Mouse (Mus musculus) G1E (cell line): ENCODE data around the gene Gbp8. TPM values are rescaled to one million over a fixed set of nuclear protein-coding genes. Genes with fewer than 3 reads are reported as not detected.
"Not testable (repeated sequence)": the region's sequence is repeated elsewhere in the genome, so short reads cannot be mapped to it uniquely, and the experiment has no call there.

ENCODE experiments used
- ATAC-seq: 2 replicates; pipeline ENCODE4 v1.8.0; 2016; ENCODE audit warnings: mild to moderate bottlenecking; ENCODE audit not compliant: insufficient number of reproducible peaks, poor library complexity, low FRiP score, severe bottlenecking; ENCODE audit errors: extremely low read depth
- DNase-seq: peaks from one replicate; pipeline ENCODE4 v3.0.0; 2012; ENCODE audit warnings: low spot score
- H3K27me3 ChIP-seq: 2 replicates; pipeline ENCODE4 v1.6.1; 2012; ENCODE audit warnings: mild to moderate bottlenecking, low read length, inconsistent platforms; ENCODE audit not compliant: insufficient read depth
- H3K36me3 ChIP-seq: replicated peaks from 2 replicates; pipeline ENCODE3; 2012; ENCODE audit warnings: mild to moderate bottlenecking, inconsistent platforms
- H3K4me1 ChIP-seq: 2 replicates; pipeline ENCODE4 v1.6.1; 2012; ENCODE audit warnings: low read depth, low read length, inconsistent platforms, mixed read lengths; ENCODE audit not compliant: insufficient read depth
- H3K4me3 ChIP-seq: 2 replicates; pipeline ENCODE4 v1.5.1; 2012; ENCODE audit warnings: low read depth, mild to moderate bottlenecking, inconsistent platforms, low read length, moderate library complexity, mixed read lengths
- H3K9me3 ChIP-seq: replicated peaks from 2 replicates; pipeline ENCODE4 v1.6.1; 2012; ENCODE audit warnings: inconsistent platforms
- CTCF ChIP-seq: IDR thresholded peaks from 2 replicates; pipeline ENCODE4 v1.5.1; 2012; ENCODE audit warnings: low read depth, low read length, inconsistent platforms, mixed read lengths
- GATA1 ChIP-seq: IDR thresholded peaks from 2 replicates; pipeline ENCODE4 v1.6.1; 2012; ENCODE audit warnings: borderline replicate concordance, low read length, inconsistent platforms, mixed read lengths
- GATA2 ChIP-seq: IDR thresholded peaks from 2 replicates; pipeline ENCODE4 v1.6.1; 2012; ENCODE audit warnings: low read depth, low read length, inconsistent platforms, borderline replicate concordance
- POLR2AphosphoS5 ChIP-seq: IDR thresholded peaks from 2 replicates; pipeline ENCODE4 v1.6.1; 2012; ENCODE audit warnings: low read depth, low read length, inconsistent platforms; ENCODE audit not compliant: insufficient replicate concordance
- TAL1 ChIP-seq: conservative IDR thresholded peaks from 2 replicates; pipeline ENCODE4 v1.6.1; 2012; ENCODE audit warnings: low read depth, low read length, inconsistent platforms, mixed read lengths
- polyA plus RNA-seq: library from polyadenylated mRNA; stranded (reverse); fragments of >175 nt; gene quantifications from 2 replicates; pipeline ENCODE4 v1.2.3, GENCODE M21; 2012
- total RNA-seq, 2 experiments: library from RNA; stranded (forward) in 1 of 2; stranded (reverse) in 1 of 2; fragments of 200-1000 nt in 1 of 2; fragments of >200 nt in 1 of 2; fragmentation: Nextera tagmentation in 1 of 2; gene quantifications; 2 replicates each; pipeline ENCODE4 v1.2.3; 2014 to 2017

The Gbp8 gene
- total RNA-seq (2014; fragmentation: Nextera tagmentation) (not detected in 2 replicates), total RNA-seq (2017) (0.05 and 0.12 TPM in 2 replicates), polyA plus RNA-seq (not detected in 2 replicates)

GRCm38 (mm10) chr5:105139409-105140088 is at the start of gene Gbp8, which contains the start of the genes Gbp9 and Gbp4:
Gbp8 (minus strand) TSS chr5:105139540.
Gbp9 (minus strand) TSS chr5:105139539.
Gbp4 (minus strand) TSS chr5:105139586.
- H3K4me1 ChIP-seq, H3K27me3 ChIP-seq, H3K4me3 ChIP-seq, ATAC-seq, H3K36me3 ChIP-seq, DNase-seq: not testable (repeated sequence)
- peaks cover 20% of the 10 kb centered on the region for H3K9me3 ChIP-seq

GRCm38 (mm10) chr5:105181446-105181845 is 42.1 kb upstream of the Gbp8 start:
- H3K4me1 ChIP-seq, result no peaks in the 10 kb centered on the region
- peaks cover 19% of the 10 kb centered on the region for H3K9me3 ChIP-seq
- DNase-seq, result no peak
- ATAC-seq, result no peak
- no peaks in the 10 kb centered on the region for H3K36me3 ChIP-seq
- no peak overlapping the region for H3K4me3 ChIP-seq
- TF ChIP-seq GATA1, result no peak
- no peak for TF ChIP-seq CTCF
- TF ChIP-seq TAL1, result no peak
- no peak for TF ChIP-seq GATA2
- no peak for TF ChIP-seq POLR2AphosphoS5
- H3K27me3 ChIP-seq, result no peaks in the 10 kb centered on the region

- ATAC-seq, result no peak
- no peaks in the 10 kb centered on the region for H3K27me3 ChIP-seq
- peaks cover 11% of the 10 kb centered on the region for H3K9me3 ChIP-seq
Measured at GRCm38 (mm10) chr5:105156582-105156981, 17.2 kb upstream of the Gbp8 start.

GRCm38 (mm10) chr5:105154049-105154448 is 14.7 kb upstream of the Gbp8 start:
- ATAC-seq (no peak), DNase-seq (no peak)
- peaks cover 4% of the 10 kb centered on the region; the same call in 1 of the 2 replicates for H3K9me3 ChIP-seq
- H3K27me3 ChIP-seq, result no peaks in the 10 kb centered on the region
- TF ChIP-seq GATA1 (no peak), CTCF (no peak), POLR2AphosphoS5 (no peak), GATA2 (no peak), TAL1 (no peak)
- H3K4me3 ChIP-seq, result no peak overlapping the region
- no peaks in the 10 kb centered on the region for H3K36me3 ChIP-seq
- no peaks in the 10 kb centered on the region for H3K4me1 ChIP-seq

More at GRCm38 (mm10) chr5:105156582-105156981, 17.2 kb upstream of the Gbp8 start:
- no peak for DNase-seq
- H3K4me1 ChIP-seq, result no peaks in the 10 kb centered on the region
- TF ChIP-seq GATA2, result no peak
- no peak for TF ChIP-seq GATA1
- TF ChIP-seq POLR2AphosphoS5, result no peak
- no peak for TF ChIP-seq TAL1
- TF ChIP-seq CTCF, result no peak
- no peaks in the 10 kb centered on the region for H3K36me3 ChIP-seq
- H3K4me3 ChIP-seq, result no peak overlapping the region

- not testable (repeated sequence) for H3K4me3 ChIP-seq, ATAC-seq, DNase-seq, H3K27me3 ChIP-seq, H3K36me3 ChIP-seq, H3K4me1 ChIP-seq
- peaks cover 24% of the 10 kb centered on the region for H3K9me3 ChIP-seq
Measured at GRCm38 (mm10) chr5:105148062-105148461, 8.7 kb upstream of the Gbp8 start.

GRCm38 (mm10) chr5:105146447-105146846 is 7.1 kb upstream of the Gbp8 start:
- DNase-seq, result no peak
- Histone ChIP-seq H3K4me3 (no peak overlapping the region), H3K27me3 (no peaks in the 10 kb centered on the region), H3K9me3 (peaks cover 30% of the 10 kb centered on the region), H3K36me3 (no peaks in the 10 kb centered on the region), H3K4me1 (no peaks in the 10 kb centered on the region)
- no peak for ATAC-seq
- no peak for TF ChIP-seq POLR2AphosphoS5
- TF ChIP-seq CTCF, result no peak
- TF ChIP-seq GATA1, result no peak
- TF ChIP-seq TAL1, result no peak
- no peak for TF ChIP-seq GATA2

- H3K9me3 ChIP-seq, result peaks cover 33% of the 10 kb centered on the region
- DNase-seq, H3K4me3 ChIP-seq, H3K27me3 ChIP-seq, ATAC-seq, H3K4me1 ChIP-seq, H3K36me3 ChIP-seq: not testable (repeated sequence)
Measured at GRCm38 (mm10) chr5:105145731-105146130, 6.4 kb upstream of the Gbp8 start.

GRCm38 (mm10) chr5:105140089-105140810 is 910 bp upstream of the Gbp8 start:
- not testable (repeated sequence) for DNase-seq, H3K4me1 ChIP-seq, H3K4me3 ChIP-seq, H3K27me3 ChIP-seq, H3K36me3 ChIP-seq, ATAC-seq
- peaks cover 17% of the 10 kb centered on the region for H3K9me3 ChIP-seq
